Comparison of ENCODE assay signal across 13 mouse cellular contexts in the genomic region with DNA sequence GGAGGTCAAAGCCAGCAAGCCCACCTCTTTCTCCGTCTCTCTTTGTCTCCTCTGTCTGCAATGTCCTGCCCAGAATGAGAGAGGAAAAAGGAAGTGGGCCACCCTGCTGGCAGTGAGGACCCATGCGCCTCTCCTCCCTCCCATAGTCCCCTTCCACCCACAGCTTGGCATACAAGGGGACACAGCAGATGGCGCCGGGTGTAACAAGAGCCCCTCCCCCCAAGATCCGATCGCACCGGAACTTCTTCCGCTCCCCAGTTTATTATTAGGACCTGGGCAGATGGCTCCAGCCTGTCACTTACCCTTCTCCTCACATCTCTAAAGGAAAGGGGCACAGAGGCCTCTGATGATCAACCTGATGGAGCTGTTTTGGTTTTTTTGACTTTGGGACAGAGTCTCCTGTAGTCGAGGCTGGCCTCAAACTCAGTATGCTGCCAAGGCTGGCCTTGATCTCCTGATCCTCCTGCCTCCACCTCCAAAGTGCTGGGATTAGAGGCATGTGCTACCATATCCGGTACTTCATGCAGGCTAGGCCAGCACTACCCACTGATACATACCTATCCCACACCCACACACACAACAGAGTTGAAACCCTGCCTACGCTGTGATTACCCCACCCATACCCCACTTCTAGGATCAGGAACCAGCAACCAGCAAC. TPM values are rescaled to one million over a fixed set of nuclear protein-coding genes. Genes with fewer than 3 reads are reported as not detected.
DNase-seq lines count a peak whose midpoint lies in the region; ATAC-seq and TF ChIP-seq lines count a peak whose summit lies in the region.
"Had no signal": no experiment of that assay in that cellular context is flagged by ENCODE, and none has a peak within 500 bp of the region (broad histone marks: within the 10 kb centered on the region; RNA-seq: fewer than 3 reads in every experiment).

No protein-coding gene starts in this region.

- H3K9ac ChIP-seq in liver, embryonic 13.5 days, result no peak overlapping the region

- DNase-seq in liver, embryonic 13.5 days, result no peak
- no peak for DNase-seq in liver
- DNase-seq in cerebellum, adult 11-12 months, result peak; percentile 87
- DNase-seq in layer of hippocampus, adult 2 months (ENCODE audit: low spot score in 2 of 2), result peak; percentile 46 to 50
- DNase-seq in ovary, adult 18-20 months (ENCODE audit: low spot score), result no peak
- DNase-seq in gastrocnemius, postnatal 25 days, result no peak
- no peak for DNase-seq in embryonic facial prominence, embryonic 10.5 days (ENCODE audit: low spot score)
- DNase-seq: gastrocnemius, postnatal 14 days; kidney, adult 18-20 months; lung, postnatal 10 days had no signal

- H3K27me3 ChIP-seq in liver, embryonic 13.5 days, result peaks cover 4% of the 10 kb centered on the region
- peaks cover 32% of the 10 kb centered on the region for H3K27me3 ChIP-seq in embryonic facial prominence, embryonic 10.5 days (replicated peaks; ENCODE audit: low read depth, poor library complexity, severe bottlenecking)

- no peak for TF ChIP-seq CTCF in layer of hippocampus, adult 2 months (conservative IDR thresholded peaks at IDR 0.05)

- H3K4me1 ChIP-seq in liver, embryonic 13.5 days (replicated peaks), result peaks cover 50% of the 10 kb centered on the region
- peaks cover 29% of the 10 kb centered on the region for H3K4me1 ChIP-seq in embryonic facial prominence, embryonic 10.5 days

- no peaks in the 10 kb centered on the region for H3K36me3 ChIP-seq in liver, embryonic 13.5 days
- no peaks in the 10 kb centered on the region for H3K36me3 ChIP-seq in embryonic facial prominence, embryonic 10.5 days (replicated peaks)

- H3K9me3 ChIP-seq in liver, embryonic 13.5 days (replicated peaks), result no peaks in the 10 kb centered on the region
- no peaks in the 10 kb centered on the region for H3K9me3 ChIP-seq in embryonic facial prominence, embryonic 10.5 days

- peak overlapping the region; percentile 95 for H3K4me2 ChIP-seq in liver, embryonic 13.5 days

- WGBS in liver, embryonic 13.5 days (ENCODE audit: insufficient replicate concordance), result 58% methylated on average over 11 of the region's 11 CpGs
- WGBS in embryonic facial prominence, embryonic 10.5 days, result 81% methylated on average over 11 of the region's 11 CpGs

- H3K4me3 ChIP-seq in liver, embryonic 13.5 days (replicated peaks), result peak overlapping the region; percentile 60; the same call in 1 of the 2 replicates
- no peak overlapping the region for H3K4me3 ChIP-seq in layer of hippocampus, adult 2 months
- no peak overlapping the region for H3K4me3 ChIP-seq in embryonic facial prominence, embryonic 10.5 days

- no peak overlapping the region for H3K27ac ChIP-seq in liver, embryonic 13.5 days
- H3K27ac ChIP-seq in layer of hippocampus, adult 2 months, result peak overlapping the region; percentile 67
- no peak overlapping the region for H3K27ac ChIP-seq in embryonic facial prominence, embryonic 10.5 days (replicated peaks)

- no peak for ATAC-seq in liver, embryonic 13.5 days (ENCODE audit: low read depth)
- ATAC-seq in CD4-positive, CD25-positive, alpha-beta regulatory T cell, adult 4 months, result peak; percentile 4

RNA-seq across cellular contexts. Expression of a gene that starts 10.2 kb away (rescaled TPM):
- polyA plus RNA-seq in liver, embryonic 13.5 days (2015; fragmentation: Nextera tagmentation; extraction: Ambion mirVana), result 0.14 TPM in 1 of 2 replicates, not detected in the other
- polyA plus RNA-seq in CD4-positive, CD25-positive, alpha-beta regulatory T cell, adult 4 months (2017; shearing (Covaris generic)), result under 1 TPM in 1 of 2 experiments, not detected in 1; 0.75 TPM
- 1 to 10 TPM in 1 of 2 experiments, under 1 TPM in 1; 0.39 to 1.2 TPM for total RNA-seq in layer of hippocampus, adult 2 months (2021)
- total RNA-seq in gastrocnemius, postnatal 25 days (2021), result not detected
- not detected in 2 replicates for polyA plus RNA-seq in embryonic facial prominence, embryonic 10.5 days (2016; fragmentation: Nextera tagmentation; extraction: Ambion mirVana)
- total RNA-seq: gastrocnemius, postnatal 14 days; heart, postnatal 25 days had no signal
- polyA plus RNA-seq: stomach, embryonic 16.5 days had no signal

RNA-seq across cellular contexts. Expression of a gene that starts 27.6 kb away (rescaled TPM):
- polyA plus RNA-seq in liver, embryonic 13.5 days (2015; fragmentation: Nextera tagmentation; extraction: Ambion mirVana), result 164 and 177 TPM in 2 replicates
- 10 to 100 TPM; 34.6 to 82.0 TPM for polyA plus RNA-seq in CD4-positive, CD25-positive, alpha-beta regulatory T cell, adult 4 months (2017; shearing (Covaris generic))
- 100 to 1,000 TPM; 223 to 228 TPM for total RNA-seq in layer of hippocampus, adult 2 months (2021)
- total RNA-seq in gastrocnemius, postnatal 25 days (2021), result 100 to 1,000 TPM; 111 to 125 TPM
- polyA plus RNA-seq in embryonic facial prominence, embryonic 10.5 days (2016; fragmentation: Nextera tagmentation; extraction: Ambion mirVana), result 296 and 318 TPM in 2 replicates

RNA-seq across cellular contexts. Expression of a gene that starts 29.7 kb away (rescaled TPM):
- polyA plus RNA-seq in liver, embryonic 13.5 days (2015; fragmentation: Nextera tagmentation; extraction: Ambion mirVana), result 0.70 and 11.9 TPM in 2 replicates
- polyA plus RNA-seq in CD4-positive, CD25-positive, alpha-beta regulatory T cell, adult 4 months (2017; shearing (Covaris generic)), result not detected
- under 1 TPM in 1 of 2 experiments, not detected in 1; 0.88 TPM for total RNA-seq in layer of hippocampus, adult 2 months (2021)
- 1,000 to 10,000 TPM in 1 of 2 experiments, 100 to 1,000 TPM in 1; 354 to 1,320 TPM for total RNA-seq in gastrocnemius, postnatal 25 days (2021)
- 0.57 TPM in 1 of 2 replicates, not detected in the other for polyA plus RNA-seq in embryonic facial prominence, embryonic 10.5 days (2016; fragmentation: Nextera tagmentation; extraction: Ambion mirVana)

Comparison
In these comparisons a context has a peak if more than half of its experiments do, and no peak if none do; other contexts are left out.
1. DNase-seq: peak in cerebellum, adult 11-12 months (single experiment) and layer of hippocampus, adult 2 months (2 of 2); none in liver, embryonic 13.5 days (single experiment), liver (single experiment), ovary, adult 18-20 months (single experiment), gastrocnemius, postnatal 25 days (single experiment) and embryonic facial prominence, embryonic 10.5 days (single experiment).